Mouse (Mus musculus) limb, embryonic 15.5 days (tissue): ENCODE results near the gene Grb14. TPM values are rescaled to one million over a fixed set of nuclear protein-coding genes. Genes with fewer than 3 reads are reported as not detected.

Source experiments
- ATAC-seq: fragments of 200-750 bp; cut with Nextera tagmentation; 2 replicates; pipeline ENCODE4 v1.8.0; 2017; ENCODE audit warnings: low read depth, moderate TSS enrichment; ENCODE audit not compliant: insufficient number of reproducible peaks, low FRiP score, low TSS enrichment
- H3K27ac ChIP-seq: fragments of 300-500 bp; sonication (generic); 2 replicates; pipeline ENCODE4 v1.5.1; 2015; ENCODE audit warnings: moderate library complexity, mild to moderate bottlenecking, inconsistent platforms
- H3K27me3 ChIP-seq: fragments of 300-500 bp; sonication (generic); 2 replicates; pipeline ENCODE4 v1.6.1; 2015; ENCODE audit warnings: inconsistent platforms
- H3K36me3 ChIP-seq: fragments of 300-500 bp; sonication (generic); 2 replicates; pipeline ENCODE4 v1.6.1; 2015; ENCODE audit warnings: inconsistent platforms
- H3K4me1 ChIP-seq: fragments of 300-500 bp; sonication (generic); 2 replicates; pipeline ENCODE4 v1.6.1; 2015; ENCODE audit warnings: inconsistent platforms
- H3K4me2 ChIP-seq: fragments of 300-500 bp; sonication (generic); 2 replicates; pipeline ENCODE4 v1.6.1; 2015; ENCODE audit warnings: mild to moderate bottlenecking, inconsistent platforms
- H3K4me3 ChIP-seq: fragments of 300-500 bp; sonication (generic); 2 replicates; pipeline ENCODE4 v1.5.1; 2015; ENCODE audit warnings: mild to moderate bottlenecking, inconsistent platforms
- H3K9ac ChIP-seq: fragments of 300-500 bp; sonication (generic); 2 replicates; pipeline ENCODE4 v1.6.1; 2015; ENCODE audit warnings: inconsistent platforms
- H3K9me3 ChIP-seq: fragments of 300-500 bp; sonication (generic); 2 replicates; pipeline ENCODE4 v1.6.1; 2016; ENCODE audit warnings: inconsistent platforms
- WGBS: fragments of 180-500 bp; shearing (Covaris S2); methylation state at CpG from one replicate; pipeline ENCODE4 v1.1.7; 2015; 5-methylcytosine and 5-hydroxymethylcytosine counted together
- polyA plus RNA-seq: library from polyadenylated mRNA; unstranded; fragments of >200 nt; fragmentation: Nextera tagmentation; extraction: Ambion mirVana; gene quantifications from 2 replicates; pipeline ENCODE4 v1.2.1, GENCODE M21; 2015

Gene Grb14
- 6.3 and 7.7 TPM in 2 replicates for polyA plus RNA-seq

DNA sequence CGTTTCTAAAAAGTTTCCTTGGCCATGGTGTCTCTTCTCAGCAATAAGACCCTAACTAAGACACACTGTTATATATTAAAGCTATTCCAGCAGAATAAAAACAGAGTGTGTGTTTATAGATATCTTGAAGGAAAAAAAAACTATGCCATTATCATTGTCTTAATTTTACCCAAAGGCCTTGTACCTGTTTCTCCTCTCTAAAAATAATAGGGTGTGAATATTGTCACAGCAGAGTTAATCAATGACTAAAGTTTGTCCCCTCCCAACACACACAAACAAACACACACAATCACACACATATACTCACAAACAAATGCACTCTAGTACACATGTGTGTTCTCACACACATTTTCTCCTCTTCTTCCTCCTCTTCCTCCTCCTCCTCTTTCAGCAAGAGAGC, at the start of gene Grb14:
Grb14 (minus strand) TSS at position 101 of the 400 bp plus-strand sequence.
- no peak within 1 kb of the TSS for H3K9ac ChIP-seq
- no peak for ATAC-seq
- WGBS, result 74% methylated on average over 1 of the region's 1 CpGs
- no peaks in the 10 kb centered on the region for H3K36me3 ChIP-seq
- H3K9me3 ChIP-seq, result no peaks in the 10 kb centered on the region
- H3K27me3 ChIP-seq, result no peaks in the 10 kb centered on the region
- H3K27ac ChIP-seq, result no peak within 1 kb of the TSS
- H3K4me2 ChIP-seq, result no peak within 1 kb of the TSS
- no peak within 1 kb of the TSS for H3K4me3 ChIP-seq
- H3K4me1 ChIP-seq, result peaks cover 7% of the 10 kb centered on the region

DNA sequence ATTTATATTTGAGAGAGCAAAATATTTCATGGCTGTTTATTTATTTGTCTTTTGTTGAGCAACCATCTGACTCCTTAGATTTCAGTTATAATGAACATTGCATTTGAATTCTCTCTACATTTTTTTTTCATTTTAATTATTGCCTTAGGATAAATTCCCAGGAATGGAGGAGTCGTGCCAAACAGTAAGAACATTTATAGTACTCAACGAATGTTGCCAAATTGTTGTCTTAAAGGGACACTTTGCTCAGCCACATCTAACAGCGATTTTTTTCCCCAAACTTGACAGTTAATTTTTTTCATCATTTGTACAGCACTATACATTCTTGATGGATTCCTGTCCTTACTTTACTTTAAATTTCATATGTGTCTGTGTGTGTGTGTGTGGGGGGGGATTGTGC, 47.4 kb upstream of the Grb14 start:
- Histone ChIP-seq H3K4me2 (no peak overlapping the region), H3K4me1 (no peaks in the 10 kb centered on the region), H3K9me3 (no peaks in the 10 kb centered on the region), H3K27me3 (no peaks in the 10 kb centered on the region), H3K4me3 (no peak overlapping the region), H3K27ac (no peak overlapping the region), H3K9ac (no peak overlapping the region), H3K36me3 (no peaks in the 10 kb centered on the region)
- WGBS, result 50% methylated on average over 3 of the region's 3 CpGs
- ATAC-seq, result no peak

- no peaks in the 10 kb centered on the region for H3K36me3 ChIP-seq
- 95% methylated on average over 2 of the region's 2 CpGs for WGBS
Observed at GRCm38 (mm10) chr2:65053764-65054163, 29.0 kb upstream of the Grb14 start.

DNA sequence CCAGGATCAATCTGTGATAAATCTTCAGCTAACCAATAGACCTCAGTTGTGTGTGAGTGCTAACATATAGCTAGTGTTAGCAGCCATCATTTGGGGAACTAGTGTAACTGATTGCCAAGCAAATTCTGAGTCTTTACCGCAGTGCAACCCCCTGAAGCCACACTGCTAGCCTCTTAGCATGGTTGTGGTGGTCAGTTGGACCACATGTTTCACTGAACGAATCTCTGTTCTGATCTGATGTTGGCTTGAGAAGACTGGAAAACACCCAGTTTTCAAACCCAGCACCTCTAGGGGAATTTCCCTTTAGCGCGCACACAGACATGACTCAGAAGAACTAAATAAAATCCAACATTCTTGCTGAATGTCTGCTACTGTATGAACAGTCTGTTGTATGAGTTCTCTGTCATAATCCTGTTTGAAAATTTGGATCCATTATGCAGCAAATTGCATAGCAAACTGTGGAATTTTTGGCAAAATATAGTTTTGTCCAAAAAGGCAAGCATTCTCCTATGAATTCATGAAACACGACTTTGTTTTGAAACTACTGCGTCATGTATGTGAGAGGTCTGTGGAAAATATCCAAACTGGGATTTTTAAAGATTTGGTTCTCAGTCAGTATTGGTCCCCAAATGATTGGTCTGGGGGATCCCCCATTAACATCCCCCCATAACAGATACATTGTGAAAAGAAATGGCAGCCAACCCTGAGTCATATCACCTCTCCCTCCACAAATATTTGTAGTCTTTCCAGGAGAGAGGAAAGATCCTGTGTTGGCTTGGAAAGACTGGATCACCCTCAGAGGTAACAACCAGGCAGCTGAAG, 27.6 kb upstream of the Grb14 start:
- Histone ChIP-seq H3K9me3 (no peaks in the 10 kb centered on the region), H3K4me1 (no peaks in the 10 kb centered on the region), H3K36me3 (no peaks in the 10 kb centered on the region), H3K4me3 (no peak overlapping the region), H3K4me2 (no peak overlapping the region), H3K9ac (no peak overlapping the region), H3K27me3 (no peaks in the 10 kb centered on the region), H3K27ac (no peak overlapping the region)
- no peak for ATAC-seq
- WGBS, result 86% methylated on average over 6 of the region's 6 CpGs

More at GRCm38 (mm10) chr2:65053764-65054163, 29.0 kb upstream of the Grb14 start:
- Histone ChIP-seq H3K9me3 (no peaks in the 10 kb centered on the region), H3K4me1 (no peaks in the 10 kb centered on the region), H3K27ac (no peak overlapping the region), H3K9ac (no peak overlapping the region), H3K4me3 (no peak overlapping the region), H3K4me2 (no peak overlapping the region), H3K27me3 (no peaks in the 10 kb centered on the region)
- ATAC-seq, result no peak

- 86% methylated on average over 3 of the region's 3 CpGs for WGBS
- ATAC-seq, result no peak
- H3K4me2 ChIP-seq, result no peak overlapping the region
Observed at GRCm38 (mm10) chr2:65050776-65051175, 26.0 kb upstream of the Grb14 start.

GRCm38 (mm10) chr2:65048234-65049017, 23.6 kb upstream of the Grb14 start:
- ATAC-seq, result no peak
- H3K9me3 ChIP-seq, result no peaks in the 10 kb centered on the region
- no peaks in the 10 kb centered on the region for H3K27me3 ChIP-seq
- H3K4me2 ChIP-seq, result no peak overlapping the region
- H3K9ac ChIP-seq, result no peak overlapping the region
- H3K36me3 ChIP-seq, result no peaks in the 10 kb centered on the region
- H3K27ac ChIP-seq, result no peak overlapping the region
- WGBS, result 51% methylated on average over 6 of the region's 6 CpGs
- H3K4me1 ChIP-seq, result no peaks in the 10 kb centered on the region
- H3K4me3 ChIP-seq, result no peak overlapping the region

More at GRCm38 (mm10) chr2:65050776-65051175, 26.0 kb upstream of the Grb14 start:
- H3K27me3 ChIP-seq, result no peaks in the 10 kb centered on the region
- no peak overlapping the region for H3K27ac ChIP-seq
- no peaks in the 10 kb centered on the region for H3K4me1 ChIP-seq
- H3K36me3 ChIP-seq, result no peaks in the 10 kb centered on the region
- H3K9ac ChIP-seq, result no peak overlapping the region
- H3K9me3 ChIP-seq, result no peaks in the 10 kb centered on the region
- H3K4me3 ChIP-seq, result no peak overlapping the region

DNA sequence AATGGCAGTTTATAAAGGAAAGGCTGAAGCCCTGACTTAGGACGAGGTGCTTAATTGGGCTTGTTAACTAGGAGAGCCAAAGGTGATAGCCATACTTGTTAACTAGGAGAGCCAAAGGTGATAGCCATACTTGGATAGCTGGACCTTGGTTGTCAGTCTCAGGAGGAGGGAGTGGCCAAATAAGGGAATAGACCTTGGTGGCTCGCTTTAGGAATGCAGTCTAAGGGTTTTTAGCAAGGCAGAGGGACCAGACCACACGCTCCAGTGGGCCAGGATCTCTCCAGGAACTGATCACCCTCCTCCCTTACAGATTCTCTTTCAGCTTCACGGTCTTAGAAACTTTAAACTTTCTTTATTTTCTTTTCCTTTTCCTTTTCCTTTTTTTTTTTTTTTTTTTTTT, 13.4 kb upstream of the Grb14 start:
- no peak for ATAC-seq
- Histone ChIP-seq H3K4me1 (no peaks in the 10 kb centered on the region), H3K4me3 (no peak overlapping the region), H3K27me3 (no peaks in the 10 kb centered on the region), H3K4me2 (no peak overlapping the region), H3K36me3 (no peaks in the 10 kb centered on the region), H3K9ac (no peak overlapping the region), H3K9me3 (no peaks in the 10 kb centered on the region), H3K27ac (no peak overlapping the region)
- WGBS, result 41% methylated on average over 4 of the region's 4 CpGs

GRCm38 (mm10) chr2:65037546-65037945, 12.8 kb upstream of the Grb14 start:
- no peak overlapping the region for H3K27ac ChIP-seq
- H3K4me3 ChIP-seq, result no peak overlapping the region
- no peaks in the 10 kb centered on the region for H3K36me3 ChIP-seq
- H3K4me2 ChIP-seq, result no peak overlapping the region
- no peak for ATAC-seq
- no peaks in the 10 kb centered on the region for H3K9me3 ChIP-seq
- H3K9ac ChIP-seq, result no peak overlapping the region
- H3K4me1 ChIP-seq, result no peaks in the 10 kb centered on the region
- no peaks in the 10 kb centered on the region for H3K27me3 ChIP-seq
- WGBS, result 41% methylated on average over 8 of the region's 8 CpGs

DNA sequence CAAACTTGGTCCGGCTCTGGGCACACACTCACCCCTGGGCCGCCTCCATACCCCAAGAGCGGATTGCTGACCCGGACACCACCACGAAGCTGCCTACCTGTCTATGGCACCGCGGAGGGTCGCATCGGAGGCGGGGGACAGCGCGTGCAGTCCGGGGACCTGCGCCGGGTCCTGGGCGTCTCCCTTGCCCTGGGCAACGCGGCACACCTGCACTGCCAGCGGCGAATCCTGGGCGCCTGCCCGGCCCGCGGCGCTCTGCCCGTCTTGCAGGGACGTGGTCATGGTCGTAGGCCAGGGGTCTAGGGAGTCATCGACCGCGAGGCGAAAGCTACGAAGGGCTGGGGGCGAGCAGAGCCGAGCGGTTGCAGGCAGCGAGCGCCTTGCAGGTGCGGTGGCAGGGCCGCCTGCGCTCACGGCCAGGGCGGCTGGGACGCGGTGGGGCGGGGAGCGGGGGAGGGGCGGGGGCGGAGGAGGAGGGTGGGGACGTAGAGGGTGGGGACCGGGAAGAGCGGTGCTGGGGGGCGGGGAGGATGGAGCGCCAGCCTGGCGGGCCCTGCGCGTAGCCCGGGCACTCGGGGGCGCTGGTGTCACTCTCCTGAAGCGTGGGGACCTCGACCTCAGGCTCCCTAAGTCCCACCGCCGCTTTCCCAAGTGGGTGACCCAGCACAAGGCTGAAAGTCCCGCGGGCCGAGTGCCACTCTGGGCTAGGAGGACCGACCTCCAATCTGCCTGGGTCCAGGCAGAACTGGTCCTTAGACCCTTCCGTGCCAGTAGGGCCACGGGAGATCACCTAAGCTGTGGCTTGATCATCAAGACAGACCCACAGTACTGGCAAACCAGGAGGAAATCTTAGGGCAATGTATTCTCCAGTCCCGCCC, 2.2 kb downstream of the Grb14 start:
- Histone ChIP-seq H3K4me1 (peaks cover 7% of the 10 kb centered on the region), H3K9ac (peak overlapping the region; percentile 55), H3K27me3 (no peaks in the 10 kb centered on the region), H3K4me3 (peak overlapping the region; percentile 60), H3K27ac (no peak overlapping the region), H3K9me3 (no peaks in the 10 kb centered on the region), H3K36me3 (no peaks in the 10 kb centered on the region), H3K4me2 (peak overlapping the region; percentile 98)
- under 1% methylated on average over 66 of the region's 71 CpGs for WGBS
- ATAC-seq, result peak; percentile 57

DNA sequence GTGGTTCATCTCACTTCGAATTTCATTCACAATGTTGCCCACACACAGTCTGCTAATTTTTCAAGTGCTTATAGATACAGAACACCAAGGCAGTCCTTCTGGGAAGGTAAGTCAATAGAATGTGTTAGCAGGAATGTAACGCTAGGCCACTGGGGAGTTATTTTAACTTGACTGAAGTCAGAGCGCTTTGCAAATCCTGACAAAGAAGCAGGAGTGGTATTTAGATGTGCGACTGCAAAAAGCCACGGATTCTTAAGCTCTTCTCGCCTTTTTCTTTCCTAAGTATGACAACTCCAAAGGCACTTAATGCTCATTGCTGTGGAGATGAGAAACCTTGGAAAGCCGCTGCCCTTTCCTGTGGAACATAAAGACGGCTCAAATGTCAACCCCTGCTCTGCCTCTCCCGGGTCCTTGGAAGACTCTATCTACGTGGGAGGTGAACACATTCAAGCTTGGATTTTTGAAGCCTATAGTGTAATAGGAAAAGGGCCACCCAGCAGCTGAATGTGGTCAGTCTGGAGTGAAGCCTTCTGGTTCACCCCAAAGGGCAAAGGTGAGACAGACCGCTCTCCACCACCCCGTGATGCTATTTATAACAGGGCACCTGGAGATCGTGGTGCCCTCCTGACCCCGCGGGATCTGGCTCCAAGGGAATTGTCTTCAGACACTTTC, 3.0 kb downstream of the Grb14 start:
- ATAC-seq, result peak; percentile 12; the same call in 1 of the 2 replicates
- 12% methylated on average over 15 of the region's 15 CpGs for WGBS
- H3K36me3 ChIP-seq, result no peaks in the 10 kb centered on the region
- no peaks in the 10 kb centered on the region for H3K9me3 ChIP-seq
- peaks cover 7% of the 10 kb centered on the region for H3K4me1 ChIP-seq
- peak overlapping the region; percentile 55; the same call in 1 of the 2 replicates for H3K9ac ChIP-seq
- peak overlapping the region; percentile 60 for H3K4me3 ChIP-seq
- no peaks in the 10 kb centered on the region for H3K27me3 ChIP-seq
- no peak overlapping the region for H3K27ac ChIP-seq
- H3K4me2 ChIP-seq, result peak overlapping the region; percentile 98

DNA sequence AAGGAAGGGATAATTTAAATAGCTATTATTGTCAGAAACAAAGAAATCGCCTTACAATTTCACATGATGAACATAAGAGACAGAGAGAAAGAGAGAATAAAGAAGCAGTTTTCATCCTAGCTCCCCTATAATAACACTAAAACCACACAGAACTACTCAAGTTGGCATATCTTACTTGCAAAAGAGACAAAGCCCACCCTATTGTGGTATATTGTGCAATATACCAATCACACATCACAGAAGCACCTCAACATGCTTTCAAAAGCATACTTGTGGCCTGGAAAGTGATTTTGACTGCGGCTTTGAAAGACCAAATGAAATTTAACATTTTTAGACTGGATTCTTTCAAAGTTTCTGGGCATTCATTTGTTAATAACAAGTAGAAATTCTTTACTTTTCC, 7.4 kb downstream of the Grb14 start:
- H3K4me1 ChIP-seq, result peaks cover 6% of the 10 kb centered on the region
- no peaks in the 10 kb centered on the region for H3K27me3 ChIP-seq
- no peaks in the 10 kb centered on the region for H3K36me3 ChIP-seq
- H3K27ac ChIP-seq, result no peak overlapping the region
- no peak overlapping the region for H3K4me2 ChIP-seq
- no peak for ATAC-seq
- 88% methylated on average over 2 of the region's 2 CpGs for WGBS
- H3K4me3 ChIP-seq, result no peak overlapping the region
- H3K9ac ChIP-seq, result no peak overlapping the region
- no peaks in the 10 kb centered on the region for H3K9me3 ChIP-seq
